Mouse (Mus musculus): ENCODE data around the gene Pidd1.

DNA sequence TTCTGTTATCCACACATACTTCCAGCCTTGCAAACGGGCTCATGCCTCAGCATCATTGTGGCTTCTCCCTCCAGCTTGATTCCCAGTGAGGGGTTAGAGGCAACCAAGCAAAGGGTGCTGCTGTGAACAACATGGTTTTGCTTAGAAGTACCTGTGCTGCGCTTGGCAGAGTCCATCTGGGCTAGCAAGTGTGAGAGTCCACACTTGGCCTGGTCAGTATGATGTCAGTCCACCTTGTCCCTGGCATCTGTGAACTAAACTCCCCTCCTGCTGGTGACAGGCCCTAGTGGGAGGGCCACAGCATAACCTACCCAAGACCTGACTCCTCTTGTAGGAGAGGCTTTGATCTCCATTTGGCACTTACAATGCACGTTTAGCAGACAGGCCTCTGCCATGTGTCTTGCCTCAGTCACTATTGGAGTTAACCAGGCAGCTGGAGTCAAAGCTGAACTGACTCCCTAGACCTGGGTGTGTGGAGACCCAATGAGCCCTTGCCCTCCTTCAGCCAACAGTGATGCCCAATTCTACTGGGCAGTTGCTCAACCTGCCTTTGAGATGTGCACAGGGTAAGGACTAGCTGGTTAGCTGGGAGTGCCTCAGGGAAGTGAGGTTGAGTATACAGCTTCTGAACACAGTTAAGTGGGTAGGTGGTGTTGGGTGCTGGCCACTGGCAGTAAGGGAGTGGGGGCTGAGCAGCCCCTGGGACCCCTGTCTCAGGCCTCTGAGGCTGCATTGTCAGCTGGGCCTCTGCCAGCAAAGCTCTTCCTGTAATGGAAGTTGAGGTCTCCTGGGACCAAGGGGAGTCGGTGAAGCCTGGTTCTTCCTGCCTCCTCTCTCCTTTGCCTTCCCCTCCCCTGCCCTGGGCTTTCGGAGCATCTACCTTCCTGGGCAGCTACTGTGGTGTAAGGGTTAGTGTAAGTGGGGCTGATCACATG is 40.6 kb upstream of the Pidd1 start:
- no peak for TF ChIP-seq CTCF (IDR thresholded peaks at IDR 0.05; ENCODE audit: insufficient read depth, low read length)
- no peak for TF ChIP-seq POLR2A (IDR thresholded peaks at IDR 0.05; ENCODE audit: borderline replicate concordance, extremely low read depth, low read depth, low read length)

All from lung, adult 2 months (tissue).